Mouse (Mus musculus) embryonic fibroblast, embryonic 13.5 days (primary cell): ENCODE measurements around the gene Exoc6b.

ENCODE experiments used
- CTCF ChIP-seq: IDR thresholded peaks from 2 replicates; pipeline ENCODE4 v1.5.1; 2011; ENCODE audit warnings: mild to moderate bottlenecking, control low read depth, low read length, moderate library complexity, borderline replicate concordance; ENCODE audit not compliant: insufficient read depth
- POLR2A ChIP-seq: IDR thresholded peaks from 2 replicates; pipeline ENCODE4 v1.6.1; 2011; ENCODE audit warnings: low read depth, mild to moderate bottlenecking, control low read depth, low read length, moderate library complexity

DNA sequence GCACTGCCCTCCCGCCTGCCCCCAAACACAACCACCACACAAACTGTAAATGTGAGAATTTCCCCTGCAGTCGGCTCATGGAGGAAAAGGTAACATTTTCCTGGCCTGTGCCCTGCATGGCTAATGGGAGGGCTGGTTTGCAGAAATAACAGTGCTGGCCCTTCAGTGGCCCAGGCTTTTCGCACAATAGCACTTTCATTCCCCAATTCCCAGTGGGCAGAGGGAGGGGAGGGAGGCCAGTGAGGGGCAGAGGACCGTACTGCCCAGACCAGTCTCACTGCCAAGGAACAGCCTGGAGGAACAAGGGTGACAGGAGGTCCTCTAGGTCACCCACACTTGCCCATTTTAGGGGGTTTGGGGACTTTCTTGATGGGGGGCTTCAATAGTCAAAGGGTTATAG is 491.4 kb downstream of the Exoc6b start:
- TF ChIP-seq CTCF (no peak), POLR2A (no peak)
